Mouse (Mus musculus) embryonic stem cell, embryonic (primary cell): ENCODE measurements around the gene Tspan3.

Experiments
- CTCF ChIA-PET, 4 experiments: fragments of 300-600 bp in 2 of 4; fragments of 350-600 bp in 2 of 4; sonication (Branson Sonifier 250); formaldehyde crosslinking; loops; one replicate each; lab custom pipeline; 2022; ENCODE audit warnings: inconsistent platforms in 2 of 4; lab: Charles Lee
- POLR2A ChIA-PET, 4 experiments: fragments of 300-600 bp in 2 of 4; fragments of 350-600 bp in 2 of 4; sonication (Branson Sonifier 250); formaldehyde crosslinking; loops; one replicate each; lab custom pipeline; 2022; ENCODE audit warnings: antibody characterized with exemption in 4 of 4, inconsistent platforms in 1 of 4; lab: Charles Lee

Gene Tspan3

DNA sequence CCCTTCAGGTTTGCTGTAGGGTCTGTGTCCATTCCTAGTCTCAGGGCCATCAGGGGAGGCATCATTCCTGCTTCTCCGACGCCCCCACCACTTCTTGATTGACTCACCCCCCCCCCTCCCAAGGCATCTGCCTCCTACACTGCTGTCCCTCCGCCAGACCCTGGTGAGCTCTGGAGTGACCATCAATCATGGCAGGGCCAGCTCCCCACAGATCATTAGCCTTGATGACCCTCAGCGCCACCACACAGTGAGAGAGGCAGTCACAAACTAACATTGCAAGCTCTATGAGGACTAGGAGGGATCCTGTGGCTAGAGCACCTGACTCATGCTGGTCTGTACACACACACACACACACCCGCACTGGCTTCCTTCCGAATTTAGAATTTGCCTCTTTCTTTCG is 60.4 kb downstream of the Tspan3 start:
- ChIA-PET CTCF (interaction anchor here in 1 of 4 experiments (0.8 kb wide), 1 partner anchor 14 kb away, joined by 3 read pairs; no protein-coding TSS in a partner anchor), POLR2A (interaction anchor here in 2 of 4 experiments (0.6 to 1.4 kb wide), 5 partner anchors 9 to 1315 kb away, joined by 3 to 7 read pairs (median 3); no protein-coding TSS in a partner anchor)

GRCm38 (mm10) chr9:56101022-56101421 is 64.3 kb downstream of the Tspan3 start:
- POLR2A ChIA-PET = interaction anchor here in 2 of 4 experiments (0.7 to 1.6 kb wide), 3 partner anchors 31 to 590 kb away, joined by 3 read pairs; partner anchors contain the start of gene Scaper (in 1 of the 2)
- CTCF ChIA-PET = interaction anchor here in 1 of 4 experiments (0.7 kb wide), 1 partner anchor 33 kb away, joined by 3 read pairs; no protein-coding TSS in a partner anchor

DNA sequence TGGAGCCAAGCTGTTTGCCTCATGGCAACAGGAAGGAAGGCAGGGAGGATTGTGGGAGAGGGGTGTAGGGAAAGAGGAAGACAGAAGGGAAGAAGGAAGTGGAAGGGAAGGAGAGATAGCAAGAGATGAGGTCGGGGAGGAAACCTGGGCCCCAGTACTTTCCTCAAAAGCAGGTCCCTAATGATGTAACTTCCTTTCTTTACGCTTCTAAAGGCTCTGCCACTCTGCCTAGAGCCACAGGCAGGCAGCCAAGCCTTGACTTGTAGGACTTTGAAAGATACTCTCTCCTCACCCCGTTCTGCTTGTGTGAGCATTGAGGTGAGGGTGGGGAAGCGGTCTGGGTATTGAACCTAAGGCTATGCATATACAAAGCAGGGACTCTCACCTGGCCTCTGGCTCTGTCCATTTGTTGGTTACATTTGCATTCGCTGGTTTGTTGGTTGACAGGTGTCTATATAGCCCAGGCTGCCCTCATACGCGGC is 65.2 kb downstream of the Tspan3 start:
- POLR2A ChIA-PET = interaction anchor here in 1 of 4 experiments (1.3 kb wide), 1 partner anchor 162 kb away, joined by 3 read pairs; the partner anchor contains the start of gene Scaper
- CTCF ChIA-PET = interaction anchor here in 1 of 4 experiments (0.6 kb wide), 1 partner anchor 1102 kb away, joined by 3 read pairs; no protein-coding TSS in a partner anchor

GRCm38 (mm10) chr9:56097584-56098298 is 67.5 kb downstream of the Tspan3 start:
- CTCF ChIA-PET = interaction anchor here in 2 of 4 experiments (0.6 to 0.9 kb wide), 2 partner anchors 9 to 483 kb away, joined by 3 to 6 read pairs; no protein-coding TSS in a partner anchor
- POLR2A ChIA-PET = interaction anchor here in 2 of 4 experiments (0.6 to 1.2 kb wide), 2 partner anchors 8 to 57 kb away, joined by 3 read pairs; partner anchors contain the start of gene Pstpip1 (in 1 of the 2)

GRCm38 (mm10) chr9:56092102-56092501 is 73.2 kb downstream of the Tspan3 start:
- CTCF ChIA-PET = interaction anchor here in 3 of 4 experiments (0.7 to 3.2 kb wide), 10 partner anchors 9 to 379 kb away, joined by 3 to 7 read pairs (median 4); no protein-coding TSS in a partner anchor
- POLR2A ChIA-PET = interaction anchor here in 3 of 4 experiments (0.8 to 5.8 kb wide), 11 partner anchors 11 to 67 kb away, joined by 3 to 29 read pairs (median 4); no protein-coding TSS in a partner anchor

GRCm38 (mm10) chr9:56090546-56091225 is 74.6 kb downstream of the Tspan3 start:
- ChIA-PET CTCF (interaction anchor here in 3 of 4 experiments (0.7 to 3.2 kb wide), 12 partner anchors 11 to 757 kb away, joined by 3 to 7 read pairs (median 3); no protein-coding TSS in a partner anchor), POLR2A (interaction anchor here in 3 of 4 experiments (0.6 to 5.8 kb wide), 13 partner anchors 11 to 75 kb away, joined by 3 to 57 read pairs (median 7); no protein-coding TSS in a partner anchor)

DNA sequence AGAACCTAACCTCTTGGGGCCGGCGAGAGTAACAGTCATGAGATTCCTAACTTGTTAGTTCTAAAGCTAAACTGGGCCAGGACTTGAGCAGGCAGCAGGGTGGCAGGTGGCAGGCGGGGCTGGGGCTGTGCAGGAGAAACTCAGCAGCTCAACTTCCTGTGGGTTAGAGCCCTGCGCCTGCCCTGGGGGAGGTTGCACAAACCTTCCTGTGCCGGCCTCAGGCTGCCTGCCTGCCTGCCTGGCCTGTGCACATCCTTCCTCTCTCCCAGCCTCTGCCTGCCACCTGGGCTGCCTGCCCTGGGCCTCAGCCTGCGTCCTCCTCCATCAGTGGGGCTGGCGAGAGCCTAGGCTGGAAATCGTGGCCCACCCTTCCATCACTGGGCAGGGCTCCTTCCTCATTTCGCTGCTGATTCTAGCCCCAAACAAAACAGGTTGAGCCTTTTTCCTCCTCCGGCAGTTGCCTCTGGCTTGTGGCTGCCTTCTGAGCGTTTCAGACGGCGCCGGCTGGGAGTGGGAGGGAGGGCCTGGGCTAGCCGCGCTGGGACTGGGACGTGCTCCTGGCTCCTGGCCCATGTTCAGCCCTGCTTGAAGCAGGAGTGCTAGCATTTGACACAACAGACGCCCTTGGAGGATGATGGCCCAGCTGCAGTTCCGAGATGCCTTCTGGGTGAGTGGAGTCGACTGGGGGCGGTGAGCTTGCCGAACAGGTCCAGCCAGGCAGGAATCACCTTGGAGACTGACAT is 75.3 kb downstream of the Tspan3 start, which contains the start of gene Pstpip1:
Gene Pstpip1, plus strand, starts transcription at position 185 of the 743 bp plus-strand sequence.
- ChIA-PET POLR2A (interaction anchor here (0.6 to 5.8 kb wide), 24 partner anchors 8 to 444 kb away, joined by 3 to 57 read pairs (median 4); partner anchors contain the start of genes Rcn2 (in 1 of the 4) and Scaper (in 1 of the 4)), CTCF (interaction anchor here in 3 of 4 experiments (0.6 to 3.2 kb wide), 12 partner anchors 14 to 758 kb away, joined by 3 to 11 read pairs (median 4); no protein-coding TSS in a partner anchor)

- ChIA-PET CTCF (interaction anchor here in 1 of 4 experiments (0.6 kb wide), 1 partner anchor 127 kb away, joined by 3 read pairs; no protein-coding TSS in a partner anchor), POLR2A (interaction anchor here in 2 of 4 experiments (1.2 to 5.8 kb wide), 3 partner anchors 11 to 44 kb away, joined by 3 to 29 read pairs (median 4); partner anchors contain the start of gene Rcn2 (in 1 of the 2))
These were observed 78.8 kb downstream of the Tspan3 start for GRCm38 (mm10) chr9:56086524-56086923.
